Comparison of ENCODE assay signal across 16 mouse cellular contexts in the genomic region with DNA sequence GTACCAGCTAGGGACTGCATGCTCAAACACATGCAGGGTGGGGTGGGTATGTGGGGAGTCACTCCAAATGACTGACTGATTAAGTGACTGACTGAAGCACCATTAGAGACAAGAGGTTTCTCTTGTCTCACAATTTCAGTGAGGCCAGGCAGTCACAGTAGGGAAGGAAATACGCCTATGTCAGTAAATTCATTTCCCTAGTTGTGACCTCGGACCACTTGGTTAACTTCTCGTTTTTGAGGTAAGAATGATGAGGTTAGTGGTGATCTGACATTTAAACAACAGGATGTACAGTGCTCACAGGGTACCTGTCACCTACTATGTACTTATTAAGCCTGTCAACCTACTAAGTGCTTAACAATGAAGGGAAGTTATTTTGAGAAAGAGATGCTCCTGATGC.
"Had no signal": no experiment of that assay in that cellular context is flagged by ENCODE, and none has a peak within 500 bp of the region (broad histone marks: within the 10 kb centered on the region; RNA-seq: fewer than 3 reads in every experiment).

No protein-coding gene starts in this region.

- H3K9ac ChIP-seq: liver, embryonic 13.5 days; liver, embryonic 15.5 days; lung, embryonic 14.5 days; midbrain, embryonic 13.5 days; midbrain, embryonic 15.5 days; neural tube, embryonic 12.5 days had no signal

- H3K4me3 ChIP-seq: liver, embryonic 13.5 days; liver, embryonic 15.5 days; megakaryocyte, embryonic 14.5 days; midbrain, embryonic 13.5 days; midbrain, embryonic 15.5 days; neural tube, embryonic 12.5 days had no signal

- ATAC-seq: midbrain, embryonic 13.5 days; midbrain, embryonic 15.5 days had no signal

- H3K27ac ChIP-seq: liver, embryonic 13.5 days; liver, embryonic 15.5 days; midbrain, embryonic 13.5 days; midbrain, embryonic 15.5 days; neural tube, embryonic 12.5 days had no signal

- H3K4me1 ChIP-seq: liver, embryonic 13.5 days; liver, embryonic 15.5 days; megakaryocyte, embryonic 14.5 days; midbrain, embryonic 13.5 days; midbrain, embryonic 15.5 days; neural tube, embryonic 12.5 days had no signal

- H3K27me3 ChIP-seq: liver, embryonic 13.5 days; liver, embryonic 15.5 days; megakaryocyte, embryonic 14.5 days; midbrain, embryonic 13.5 days; midbrain, embryonic 15.5 days; neural tube, embryonic 12.5 days had no signal

- H3K36me3 ChIP-seq: liver, embryonic 13.5 days; liver, embryonic 15.5 days; midbrain, embryonic 13.5 days; midbrain, embryonic 15.5 days; neural tube, embryonic 12.5 days had no signal

- DNase-seq: liver, embryonic 13.5 days; lung, adult 18-20 months; lung, embryonic 14.5 days; lung, postnatal 10 days; lung, postnatal 4 days; right cerebral cortex, postnatal 25 days; right cerebral cortex, postnatal 4 days; spleen, adult 18-20 months; thymus, adult 18-20 months; thymus, postnatal 14 days; thymus, postnatal 4 days had no signal
